13 mouse cellular contexts compared by ENCODE assay signal in genomic region chr4:53905537-53905936, GRCm38 (mm10).
DNase-seq lines count a peak whose midpoint lies in the region; ATAC-seq and TF ChIP-seq lines count a peak whose summit lies in the region.
"Had no signal": no experiment of that assay in that cellular context is flagged by ENCODE, and none has a peak within 500 bp of the region (broad histone marks: within the 10 kb centered on the region; RNA-seq: fewer than 3 reads in every experiment).

No protein-coding gene starts in this region.

- TF ChIP-seq CTCF in heart, postnatal 0 days (IDR thresholded peaks at IDR 0.05; ENCODE audit: low read depth) = peak; percentile 40
- TF ChIP-seq CTCF in lung, postnatal 0 days (IDR thresholded peaks at IDR 0.05) = peak; percentile 59
- TF ChIP-seq CTCF in Patski (IDR thresholded peaks at IDR 0.05) = peak; percentile 56

- H3K4me1 ChIP-seq in heart, postnatal 0 days (ENCODE audit: control insufficient read depth, insufficient read depth) = no peaks in the 10 kb centered on the region
- H3K4me1 ChIP-seq in lung, postnatal 0 days (ENCODE audit: insufficient read depth, low read depth, low read length) = no peaks in the 10 kb centered on the region
- H3K4me1 ChIP-seq: limb, embryonic 12.5 days; midbrain, embryonic 15.5 days had no signal

- H3K9ac ChIP-seq in heart, postnatal 0 days (replicated peaks; ENCODE audit: low read depth, low read length) = no peak overlapping the region
- no peak overlapping the region for H3K9ac ChIP-seq in lung, postnatal 0 days (replicated peaks; ENCODE audit: low read depth)
- H3K9ac ChIP-seq: limb, embryonic 12.5 days; midbrain, embryonic 15.5 days had no signal

- CTCF ChIA-PET in Patski (lab: Charles Lee) = interaction anchor here (0.9 to 1.4 kb wide), 2 partner anchors 11 to 15 kb away, joined by 3 read pairs; no protein-coding TSS in a partner anchor

- ATAC-seq in heart, postnatal 0 days (ENCODE audit: insufficient read depth, low read depth) = no peak
- ATAC-seq in lung, postnatal 0 days = no peak
- ATAC-seq in Patski = no peak
- peak; percentile 82 for ATAC-seq in inflammation-experienced regulatory T-cells, adult 6 months
- ATAC-seq: midbrain, embryonic 15.5 days had no signal

- POLR2A ChIA-PET in Patski (lab: Charles Lee) = no interaction called here

- no peak overlapping the region for H3K27ac ChIP-seq in heart, postnatal 0 days (ENCODE audit: low read depth)
- no peak overlapping the region for H3K27ac ChIP-seq in lung, postnatal 0 days (ENCODE audit: low read length)
- H3K27ac ChIP-seq: limb, embryonic 12.5 days; midbrain, embryonic 15.5 days had no signal

- H3K27me3 ChIP-seq in heart, postnatal 0 days (ENCODE audit: control insufficient read depth, insufficient read depth, low read length) = no peaks in the 10 kb centered on the region
- H3K27me3 ChIP-seq in lung, postnatal 0 days (replicated peaks; ENCODE audit: insufficient read depth, low read length) = no peaks in the 10 kb centered on the region
- H3K27me3 ChIP-seq in Patski = no peaks in the 10 kb centered on the region
- H3K27me3 ChIP-seq: limb, embryonic 12.5 days; midbrain, embryonic 15.5 days had no signal

- 32% methylated on average over 6 of the region's 6 CpGs for WGBS in heart, postnatal 0 days
- 31% methylated on average over 6 of the region's 6 CpGs for WGBS in lung, postnatal 0 days

- in situ Hi-C loops in Patski (cut with MboI; ENCODE audit: low pct_unique_long_range_greater_than_20kb) = no loop called here

- DNase-seq in heart, postnatal 0 days (ENCODE audit: low spot score) = peak; percentile 10
- no peak for DNase-seq in heart, postnatal 4 days
- DNase-seq in lung, postnatal 0 days (ENCODE audit: low spot score) = no peak
- no peak for DNase-seq in lung, postnatal 25 days (ENCODE audit: low spot score)
- DNase-seq in Patski (ENCODE audit: low read depth, low spot score) = no peak
- no peak for DNase-seq in right cerebral cortex, adult 18-20 months
- no peak for DNase-seq in left cerebral cortex, postnatal 36 days (ENCODE audit: low spot score in 2 of 2)
- DNase-seq: kidney, postnatal 25 days; right cerebral cortex, postnatal 25 days had no signal

- no peak for TF ChIP-seq EP300 in heart, postnatal 0 days (IDR thresholded peaks at IDR 0.05; ENCODE audit: low read depth)
- TF ChIP-seq EP300 in lung, postnatal 0 days (IDR thresholded peaks at IDR 0.05) = no peak

- H3K36me3 ChIP-seq in heart, postnatal 0 days (replicated peaks; ENCODE audit: control insufficient read depth, insufficient read depth, low read length) = no peaks in the 10 kb centered on the region
- H3K36me3 ChIP-seq in lung, postnatal 0 days (ENCODE audit: insufficient read depth, low read length) = no peaks in the 10 kb centered on the region
- H3K36me3 ChIP-seq: limb, embryonic 12.5 days; midbrain, embryonic 15.5 days had no signal

- H3K4me3 ChIP-seq in heart, postnatal 0 days (ENCODE audit: low read depth, low read length) = no peak overlapping the region
- no peak overlapping the region for H3K4me3 ChIP-seq in lung, postnatal 0 days (ENCODE audit: low read depth, low read length)
- H3K4me3 ChIP-seq: limb, embryonic 12.5 days; midbrain, embryonic 15.5 days had no signal

- H3K9me3 ChIP-seq in heart, postnatal 0 days (replicated peaks; ENCODE audit: control insufficient read depth, low read length) = no peaks in the 10 kb centered on the region
- no peaks in the 10 kb centered on the region for H3K9me3 ChIP-seq in lung, postnatal 0 days (ENCODE audit: low read length)
- H3K9me3 ChIP-seq: limb, embryonic 12.5 days; midbrain, embryonic 15.5 days had no signal

- intact Hi-C loops in left cerebral cortex, postnatal 36 days (cut with DNase I) = no loop called here

- no peak overlapping the region for H3K4me2 ChIP-seq in heart, postnatal 0 days (ENCODE audit: low read depth, low read length)
- H3K4me2 ChIP-seq in lung, postnatal 0 days (replicated peaks; ENCODE audit: low read depth, low read length) = no peak overlapping the region
- H3K4me2 ChIP-seq: heart, embryonic 11.5 days; limb, embryonic 12.5 days; midbrain, embryonic 15.5 days had no signal
